Comparison of ENCODE assay signal across 21 mouse cellular contexts in the genomic region with DNA sequence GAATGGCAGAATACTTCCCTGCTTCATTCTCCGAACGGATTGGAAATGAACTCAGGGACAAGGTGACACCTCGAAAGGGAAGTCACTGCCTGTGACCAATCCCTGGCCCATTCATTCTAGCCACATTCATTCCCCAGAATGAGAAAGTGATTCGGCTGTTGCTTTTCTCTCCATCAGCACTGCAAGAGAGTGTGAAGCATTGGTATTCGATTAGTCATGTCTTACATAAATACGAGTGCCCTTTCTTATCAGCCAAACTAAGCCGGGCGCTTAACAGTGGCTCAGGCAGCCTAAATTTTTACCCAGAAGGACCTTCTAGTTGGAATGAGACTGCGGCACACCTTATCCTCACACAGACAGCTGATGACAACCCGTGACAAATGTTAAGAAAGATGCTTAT.
"Had no signal": no experiment of that assay in that cellular context is flagged by ENCODE, and none has a peak within 500 bp of the region (broad histone marks: within the 10 kb centered on the region; RNA-seq: fewer than 3 reads in every experiment).

No protein-coding gene starts in this region.

- H3K36me3 ChIP-seq: limb, embryonic 10.5 days; limb, embryonic 13.5 days; liver, embryonic 12.5 days; liver, embryonic 15.5 days; lung, embryonic 15.5 days; midbrain, embryonic 10.5 days; midbrain, embryonic 13.5 days; neural tube, embryonic 13.5 days; stomach, embryonic 15.5 days had no signal

- DNase-seq: kidney, postnatal 14 days; kidney, postnatal 4 days; layer of hippocampus, adult 9-11 months; liver; lung, adult 18-20 months; lung, postnatal 10 days; lung, postnatal 36 days; retina, postnatal 1 day; right cerebral cortex, postnatal 25 days; spleen, adult 18-20 months; thymus, postnatal 25 days had no signal

- ATAC-seq: liver, embryonic 12.5 days; midbrain, embryonic 13.5 days had no signal

- H3K4me3 ChIP-seq: limb, embryonic 10.5 days; limb, embryonic 13.5 days; liver, embryonic 12.5 days; liver, embryonic 15.5 days; lung, embryonic 15.5 days; megakaryocyte, embryonic 14.5 days; midbrain, embryonic 10.5 days; midbrain, embryonic 13.5 days; neural tube, embryonic 13.5 days; stomach, embryonic 15.5 days had no signal

- H3K9ac ChIP-seq: limb, embryonic 13.5 days; liver, embryonic 12.5 days; liver, embryonic 15.5 days; lung, embryonic 15.5 days; midbrain, embryonic 13.5 days; neural tube, embryonic 13.5 days; stomach, embryonic 15.5 days had no signal

- H3K27me3 ChIP-seq: limb, embryonic 13.5 days; liver, embryonic 12.5 days; liver, embryonic 15.5 days; lung, embryonic 15.5 days; midbrain, embryonic 13.5 days; neural tube, embryonic 13.5 days; stomach, embryonic 15.5 days had no signal

- H3K4me2 ChIP-seq: limb, embryonic 13.5 days; liver, embryonic 12.5 days; liver, embryonic 15.5 days; lung, embryonic 15.5 days; midbrain, embryonic 13.5 days; neural tube, embryonic 13.5 days; stomach, embryonic 15.5 days had no signal

- H3K4me1 ChIP-seq: liver, embryonic 15.5 days; megakaryocyte, embryonic 14.5 days had no signal

- H3K9me3 ChIP-seq: limb, embryonic 10.5 days; limb, embryonic 13.5 days; liver, embryonic 12.5 days; liver, embryonic 15.5 days; lung, embryonic 15.5 days; megakaryocyte, embryonic 14.5 days; midbrain, embryonic 10.5 days; midbrain, embryonic 13.5 days; neural tube, embryonic 13.5 days; stomach, embryonic 15.5 days had no signal

- H3K27ac ChIP-seq: limb, embryonic 10.5 days; limb, embryonic 13.5 days; liver, embryonic 12.5 days; liver, embryonic 15.5 days; lung, embryonic 15.5 days; midbrain, embryonic 10.5 days; midbrain, embryonic 13.5 days; neural tube, embryonic 13.5 days; stomach, embryonic 15.5 days had no signal
